Mouse (Mus musculus): Measurements from ENCODE around the gene Smim9. TPM values are rescaled to one million over a fixed set of nuclear protein-coding genes. Genes with fewer than 3 reads are reported as not detected.

Gene Smim9
- total and polyA plus RNA-seq, 3 experiments = not detected

- no peak for TF ChIP-seq POLR2A (IDR thresholded peaks at IDR 0.05; ENCODE audit: control insufficient read depth in 1 of 2, insufficient read depth in 1 of 2, low read depth in 1 of 2, low read length in 2 of 2, poor library complexity in 1 of 2)
- no peak for TF ChIP-seq ZMIZ1 (IDR thresholded peaks at IDR 0.05; ENCODE audit: low read depth, low read length)
- no peak for TF ChIP-seq MAX (IDR thresholded peaks at IDR 0.05; ENCODE audit: low read length)
- TF ChIP-seq TBP (IDR thresholded peaks at IDR 0.05; ENCODE audit: low read depth, low read length) = no peak
- TF ChIP-seq MEF2A (IDR thresholded peaks at IDR 0.05; ENCODE audit: extremely low read depth, insufficient replicate concordance, low read depth, low read length, poor library complexity, severe bottlenecking) = no peak
- no peak for TF ChIP-seq POLR2AphosphoS5 (IDR thresholded peaks at IDR 0.05; ENCODE audit: borderline replicate concordance, low read depth, low read length)
- no peak for TF ChIP-seq ZC3H11A (IDR thresholded peaks at IDR 0.05; ENCODE audit: low read depth, low read length)
- TF ChIP-seq TAL1 (IDR thresholded peaks at IDR 0.05; ENCODE audit: low read length) = peak; percentile 44; the same call in 1 of the 2 replicates
Measured at GRCm38 (mm10) chrX:75137729-75138128, 25.8 kb downstream of the Smim9 start (continued).

- H3K36me3 ChIP-seq (ENCODE audit: control insufficient read depth in 1 of 2, insufficient read depth in 2 of 2, low read length in 2 of 2) = peaks cover 0 to 5% of the 10 kb centered on the region in 2 experiments; a peak in 2 of 4 replicates
- H3K79me2 ChIP-seq (ENCODE audit: control insufficient read depth, insufficient read depth, low read length, poor library complexity) = no peaks in the 10 kb centered on the region
- H3K9ac ChIP-seq (ENCODE audit: control insufficient read depth, low read depth, low read length, poor library complexity, severe bottlenecking) = no peak overlapping the region
- no peak for DNase-seq (ENCODE audit: low read depth, low spot score)
- no peaks in the 10 kb centered on the region; a peak in 1 of 4 replicates for H3K4me1 ChIP-seq (ENCODE audit: control insufficient read depth in 1 of 2, insufficient read depth in 2 of 2, low read length in 2 of 2)
- H3K27me3 ChIP-seq (ENCODE audit: control insufficient read depth in 1 of 2, insufficient read depth in 2 of 2, low read length in 2 of 2) = no peaks in the 10 kb centered on the region
- H3K27ac ChIP-seq (ENCODE audit: control insufficient read depth, low read depth, low read length) = no peak overlapping the region
- TF ChIP-seq NRF1 (IDR thresholded peaks at IDR 0.05; ENCODE audit: insufficient read depth, low read depth, low read length, poor library complexity, severe bottlenecking) = no peak
- no peak for TF ChIP-seq HCFC1 (IDR thresholded peaks at IDR 0.05; ENCODE audit: low read depth, low read length)
- no peak for TF ChIP-seq BHLHE40 (IDR thresholded peaks at IDR 0.05; ENCODE audit: borderline replicate concordance, low read depth, low read length)
- TF ChIP-seq ZNF384 (IDR thresholded peaks at IDR 0.05; ENCODE audit: low read depth, low read length) = no peak
- TF ChIP-seq MYB (IDR thresholded peaks at IDR 0.05; ENCODE audit: low read depth, low read length) = no peak
- no peak for TF ChIP-seq MEF2A (IDR thresholded peaks at IDR 0.05; ENCODE audit: extremely low read depth, insufficient replicate concordance, low read depth, low read length, poor library complexity, severe bottlenecking)
- TF ChIP-seq CHD2 (IDR thresholded peaks at IDR 0.05; ENCODE audit: low read length) = no peak
- TF ChIP-seq MYC (IDR thresholded peaks at IDR 0.05; ENCODE audit: low read depth, low read length) = no peak
- TF ChIP-seq MAX (IDR thresholded peaks at IDR 0.05; ENCODE audit: low read length) = no peak
- no peaks in the 10 kb centered on the region for H3K9me3 ChIP-seq (replicated peaks; ENCODE audit: insufficient read depth, low read length)
- H3K4me3 ChIP-seq (ENCODE audit: control insufficient read depth in 1 of 2, insufficient read depth in 1 of 2, low read depth in 2 of 2, low read length in 2 of 2) = no peak overlapping the region
Measured at GRCm38 (mm10) chrX:75136938-75137337, 26.6 kb downstream of the Smim9 start.

- H3K36me3 ChIP-seq (ENCODE audit: control insufficient read depth in 1 of 2, insufficient read depth in 2 of 2, low read length in 2 of 2) = peaks cover 0 to 11% of the 10 kb centered on the region in 2 experiments; a peak in 2 of 4 replicates
- peaks cover 2 to 3% of the 10 kb centered on the region in 2 experiments; a peak in 3 of 4 replicates for H3K4me1 ChIP-seq (ENCODE audit: control insufficient read depth in 1 of 2, insufficient read depth in 2 of 2, low read length in 2 of 2)
- H3K9ac ChIP-seq (ENCODE audit: control insufficient read depth, low read depth, low read length, poor library complexity, severe bottlenecking) = peak within 1 kb of the TSS; percentile 76
- H3K4me3 ChIP-seq (ENCODE audit: control insufficient read depth in 1 of 2, insufficient read depth in 1 of 2, low read depth in 2 of 2, low read length in 2 of 2) = peak within 1 kb of the TSS; percentile 86 to 91
- no peaks in the 10 kb centered on the region for H3K27me3 ChIP-seq (ENCODE audit: control insufficient read depth in 1 of 2, insufficient read depth in 2 of 2, low read length in 2 of 2)
- peak within 1 kb of the TSS; percentile 64 for H3K27ac ChIP-seq (ENCODE audit: control insufficient read depth, low read depth, low read length)
- H3K79me2 ChIP-seq (ENCODE audit: control insufficient read depth, insufficient read depth, low read length, poor library complexity) = peaks cover 2% of the 10 kb centered on the region; the same call in 1 of the 2 replicates
- no peaks in the 10 kb centered on the region for H3K9me3 ChIP-seq (replicated peaks; ENCODE audit: insufficient read depth, low read length)
- DNase-seq (ENCODE audit: low read depth, low spot score) = peak; percentile 90
- TF ChIP-seq CHD2 (IDR thresholded peaks at IDR 0.05; ENCODE audit: low read length) (no peak), ZNF384 (IDR thresholded peaks at IDR 0.05; ENCODE audit: low read depth, low read length) (no peak), ZMIZ1 (IDR thresholded peaks at IDR 0.05; ENCODE audit: low read depth, low read length) (no peak), SMC3 (IDR thresholded peaks at IDR 0.05; ENCODE audit: low read depth, low read length) (no peak), NELFE (IDR thresholded peaks at IDR 0.05; ENCODE audit: low read depth, low read length) (peak; percentile 46; the same call in 1 of the 2 replicates), SIN3A (IDR thresholded peaks at IDR 0.05; ENCODE audit: low read length) (peak; percentile 28; the same call in 1 of the 2 replicates), CTCF (IDR thresholded peaks at IDR 0.05 in 2 of 3, conservative IDR thresholded peaks at IDR 0.05 in 1 of 3; ENCODE audit: control insufficient read depth in 1 of 3, insufficient read depth in 1 of 3, low read depth in 2 of 3, low read length in 3 of 3, poor library complexity in 1 of 3, severe bottlenecking in 1 of 3) (no peak), TAL1 (IDR thresholded peaks at IDR 0.05; ENCODE audit: low read length) (no peak), MAX (IDR thresholded peaks at IDR 0.05; ENCODE audit: low read length) (no peak), POLR2A (IDR thresholded peaks at IDR 0.05; ENCODE audit: control insufficient read depth in 1 of 2, insufficient read depth in 1 of 2, low read depth in 1 of 2, low read length in 2 of 2, poor library complexity in 1 of 2) (peak; percentile 37 to 61; a peak in 2 of 4 replicates), RCOR1 (IDR thresholded peaks at IDR 0.05; ENCODE audit: low read depth, low read length) (no peak), ELF1 (IDR thresholded peaks at IDR 0.05; ENCODE audit: low read depth, low read length) (no peak), MAFK (IDR thresholded peaks at IDR 0.05; ENCODE audit: borderline replicate concordance, low read depth, low read length) (no peak), RAD21 (IDR thresholded peaks at IDR 0.05; ENCODE audit: low read depth, low read length) (no peak), USF2 (IDR thresholded peaks at IDR 0.05; ENCODE audit: borderline replicate concordance in 1 of 2, insufficient read depth in 1 of 2, low read depth in 1 of 2, low read length in 2 of 2) (no peak), GATA1 (IDR thresholded peaks at IDR 0.05; ENCODE audit: low read depth, low read length) (no peak), ZC3H11A (IDR thresholded peaks at IDR 0.05; ENCODE audit: low read depth, low read length) (no peak), MAZ (IDR thresholded peaks at IDR 0.05; ENCODE audit: low read depth, low read length) (no peak), HCFC1 (IDR thresholded peaks at IDR 0.05; ENCODE audit: low read depth, low read length) (no peak)
Measured at GRCm38 (mm10) chrX:75130467-75131160, 33.0 kb downstream of the Smim9 start, which contains the start of gene Mpp1. Gene Mpp1 (minus strand): TSS chrX:75131016.

All from MEL (cell line).